Mouse (Mus musculus): ENCODE measurements around the gene Cxcl1.
"Not testable (repeated sequence)": the region's sequence is repeated elsewhere in the genome, so short reads cannot be mapped to it uniquely, and the experiment has no call there.

The Cxcl1 gene

DNA sequence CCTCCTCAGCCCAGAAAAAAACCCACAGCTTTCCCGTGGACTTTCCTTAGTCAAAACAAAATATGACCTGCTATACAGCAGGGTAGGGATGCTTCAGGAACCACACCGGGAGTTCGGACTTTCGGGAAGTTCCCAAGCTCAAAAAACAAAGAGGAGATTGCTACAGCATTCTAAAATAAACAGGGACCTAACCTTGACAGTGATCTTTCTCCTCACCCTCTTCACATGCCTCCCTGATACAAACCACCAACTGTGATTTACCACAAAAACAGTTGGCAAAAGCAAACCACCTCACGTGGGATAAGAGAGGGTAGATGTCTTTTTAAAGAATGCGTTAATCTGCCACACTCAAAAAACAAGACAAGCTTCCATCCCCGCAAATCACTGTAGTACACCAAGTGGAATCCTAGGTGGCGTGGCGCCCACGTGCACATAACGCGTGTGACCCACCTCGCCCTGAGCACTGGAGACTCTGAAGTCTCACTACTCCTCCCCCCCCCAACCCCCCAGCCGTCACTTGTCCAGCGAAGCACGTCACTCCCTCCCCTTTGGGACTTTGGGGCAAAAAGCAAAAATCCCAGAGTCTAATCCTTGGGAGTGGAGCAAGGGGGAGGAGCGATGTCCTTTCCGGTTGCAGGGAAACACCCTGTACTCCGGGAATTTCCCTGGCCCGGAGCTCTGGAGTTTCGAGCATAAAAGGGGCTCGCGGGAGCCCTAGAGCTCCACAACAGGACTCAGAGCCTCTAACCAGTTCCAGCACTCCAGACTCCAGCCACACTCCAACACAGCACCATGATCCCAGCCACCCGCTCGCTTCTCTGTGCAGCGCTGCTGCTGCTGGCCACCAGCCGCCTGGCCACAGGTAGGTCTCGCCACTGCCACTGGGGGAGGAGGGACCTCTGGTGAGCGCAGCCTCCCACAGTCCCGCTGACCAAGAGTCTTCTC lies at the start of gene Cxcl1:
TSS of gene Cxcl1 (plus strand) at position 723 of the 945 bp plus-strand sequence.
- DNase-seq, result no peak

DNA sequence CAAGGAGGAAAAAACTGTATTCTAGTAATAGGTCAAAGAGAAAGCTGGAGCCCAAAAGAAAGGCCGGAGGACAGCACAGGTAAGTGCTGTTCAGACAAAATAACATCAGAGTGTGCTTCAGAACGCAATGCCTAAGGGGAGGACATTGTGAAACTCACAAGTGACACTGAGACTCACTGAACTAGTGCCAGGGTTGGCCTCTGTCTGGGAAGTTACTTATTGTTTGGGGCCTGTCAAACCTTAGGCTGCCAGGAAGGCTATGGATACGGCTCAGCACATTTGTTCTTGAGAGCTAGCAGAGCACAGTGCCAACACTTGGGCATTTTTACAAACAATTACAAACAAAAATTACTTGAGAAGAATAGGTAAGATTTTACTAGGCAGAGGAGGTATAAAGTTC lies 47.1 kb upstream of the Cxcl1 start:
- no peak for DNase-seq

- not testable (repeated sequence) for DNase-seq
These were observed 40.9 kb upstream of the Cxcl1 start for GRCm38 (mm10) chr5:90850096-90850495.

DNA sequence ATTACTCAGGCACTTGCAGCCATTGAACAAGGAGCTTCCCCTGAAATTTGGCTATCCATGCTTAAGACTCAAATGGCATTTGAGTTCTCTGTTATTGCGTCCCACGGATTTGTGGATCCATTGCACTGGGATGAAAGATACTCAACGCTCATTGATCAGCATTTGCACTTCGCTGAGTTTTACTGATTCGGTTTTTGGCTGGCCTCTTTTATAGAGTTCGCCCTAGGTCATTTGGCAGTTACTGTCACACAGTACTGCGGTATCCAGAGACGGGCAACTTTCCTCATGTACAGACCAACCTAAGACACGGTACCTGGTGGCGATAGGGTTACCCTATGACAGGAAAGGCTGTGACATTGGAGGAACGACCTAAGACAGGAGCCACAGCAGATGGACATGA lies 39.6 kb upstream of the Cxcl1 start:
- not testable (repeated sequence) for DNase-seq

DNA sequence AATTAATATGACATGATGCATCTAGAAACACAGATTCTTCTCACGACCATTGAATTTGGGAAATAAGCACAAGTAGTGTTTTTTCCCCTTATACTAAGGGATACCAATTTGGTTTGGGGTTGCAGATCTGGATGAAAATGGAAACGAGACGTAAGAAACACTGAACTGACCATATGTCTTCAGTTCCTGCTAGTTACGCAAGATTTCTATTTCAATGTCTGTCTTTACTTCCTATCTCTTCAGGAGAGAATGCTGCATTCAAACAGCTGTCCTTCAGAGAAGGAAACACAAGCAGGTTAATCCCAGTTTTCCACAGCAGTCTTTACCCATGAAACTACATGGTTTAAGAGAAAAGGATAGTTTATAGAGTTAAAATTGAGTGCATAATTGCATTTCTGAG lies 37.8 kb upstream of the Cxcl1 start:
- no peak for DNase-seq

- no peak for DNase-seq
These were observed 35.5 kb upstream of the Cxcl1 start for GRCm38 (mm10) chr5:90855308-90856230.

GRCm38 (mm10) chr5:90857463-90857862 lies 33.6 kb upstream of the Cxcl1 start:
- no peak for DNase-seq

GRCm38 (mm10) chr5:90858429-90858828 lies 32.6 kb upstream of the Cxcl1 start:
- no peak for DNase-seq

DNA sequence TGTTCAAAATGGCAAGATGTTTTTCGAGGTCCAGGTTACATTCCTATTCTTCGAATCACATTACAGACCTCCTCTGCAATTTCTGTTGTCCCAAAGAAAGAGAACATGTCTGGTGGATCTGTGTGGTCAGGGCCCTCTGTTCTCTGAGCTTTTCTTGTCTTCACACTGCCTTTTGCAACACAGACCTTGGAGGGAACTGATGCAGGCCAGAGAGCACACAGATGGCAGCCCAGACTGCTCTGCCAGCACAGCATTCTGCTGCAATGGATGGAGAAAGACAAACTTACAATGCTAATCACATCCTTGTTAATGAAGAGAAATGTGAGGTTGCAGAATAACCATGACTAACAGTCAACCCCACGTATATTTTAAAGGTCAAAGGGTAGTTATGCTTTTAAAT lies 32.0 kb upstream of the Cxcl1 start:
- no peak for DNase-seq

DNA sequence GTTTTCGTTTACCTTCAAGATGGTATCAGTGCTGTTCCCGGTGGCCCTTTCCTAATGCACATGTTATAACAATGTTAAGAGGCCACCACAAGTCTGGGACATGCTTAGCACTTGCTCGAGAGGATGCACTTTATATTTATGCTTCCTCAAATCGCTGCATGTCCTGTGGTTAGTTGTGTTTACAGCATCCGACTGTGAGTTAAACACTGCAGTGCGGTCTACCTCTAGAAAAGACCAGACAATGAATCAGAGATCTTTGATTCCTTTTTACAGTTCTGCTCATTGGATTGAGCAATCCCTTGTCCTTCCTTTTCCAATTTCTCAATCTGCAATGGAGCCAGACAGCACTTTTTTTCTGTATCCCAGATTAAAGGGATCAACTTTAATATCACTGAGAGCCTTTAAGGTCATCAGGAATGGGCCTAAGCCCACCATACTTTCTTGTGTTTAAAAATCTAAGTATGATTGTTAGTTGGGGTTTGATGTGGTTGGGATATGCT lies 29.1 kb upstream of the Cxcl1 start:
- no peak for DNase-seq

GRCm38 (mm10) chr5:90866770-90867169 lies 24.3 kb upstream of the Cxcl1 start:
- no peak for DNase-seq

DNA sequence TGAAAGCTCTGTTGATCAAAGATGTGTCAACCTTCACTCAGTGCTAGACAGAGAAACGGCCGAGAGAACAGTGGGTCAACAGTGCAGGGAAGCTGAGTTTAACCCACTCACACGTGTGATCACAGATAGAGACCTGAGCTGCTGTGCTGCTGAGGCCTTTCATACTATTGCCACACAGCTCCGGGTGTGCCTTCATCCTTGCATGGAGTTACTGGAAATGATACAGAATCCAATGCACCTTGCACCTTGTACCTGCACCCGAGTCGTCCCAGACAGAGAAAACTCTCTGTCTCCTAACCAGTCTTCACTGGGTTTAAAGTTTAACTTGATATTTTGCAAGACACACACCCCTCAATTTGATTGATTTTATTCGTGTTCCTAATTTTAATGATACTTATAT lies 18.7 kb upstream of the Cxcl1 start:
- no peak for DNase-seq

DNA sequence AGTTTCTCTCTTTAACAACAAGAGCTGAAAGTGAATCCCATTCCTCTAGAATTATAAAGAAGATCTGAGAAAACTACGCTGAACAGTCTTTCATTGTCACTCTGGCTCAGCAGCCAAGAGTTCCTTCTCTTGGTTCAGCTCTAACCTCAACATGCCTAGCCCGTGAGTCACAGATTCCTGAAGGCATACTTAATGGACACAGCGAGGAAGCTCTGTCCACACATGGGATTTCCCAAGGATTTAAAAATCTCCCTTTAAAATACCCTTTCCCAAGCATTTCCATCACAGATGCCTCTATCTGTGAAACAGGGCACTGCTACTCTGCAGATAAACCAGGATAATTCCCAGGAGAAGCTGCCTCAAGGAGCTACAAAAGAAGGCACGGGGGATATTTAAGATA lies 15.0 kb upstream of the Cxcl1 start:
- no peak for DNase-seq

- no peak for DNase-seq
These were observed 14.4 kb upstream of the Cxcl1 start for GRCm38 (mm10) chr5:90876471-90877172.

- no peak for DNase-seq
These were observed 13.9 kb upstream of the Cxcl1 start for GRCm38 (mm10) chr5:90877173-90877512.

DNA sequence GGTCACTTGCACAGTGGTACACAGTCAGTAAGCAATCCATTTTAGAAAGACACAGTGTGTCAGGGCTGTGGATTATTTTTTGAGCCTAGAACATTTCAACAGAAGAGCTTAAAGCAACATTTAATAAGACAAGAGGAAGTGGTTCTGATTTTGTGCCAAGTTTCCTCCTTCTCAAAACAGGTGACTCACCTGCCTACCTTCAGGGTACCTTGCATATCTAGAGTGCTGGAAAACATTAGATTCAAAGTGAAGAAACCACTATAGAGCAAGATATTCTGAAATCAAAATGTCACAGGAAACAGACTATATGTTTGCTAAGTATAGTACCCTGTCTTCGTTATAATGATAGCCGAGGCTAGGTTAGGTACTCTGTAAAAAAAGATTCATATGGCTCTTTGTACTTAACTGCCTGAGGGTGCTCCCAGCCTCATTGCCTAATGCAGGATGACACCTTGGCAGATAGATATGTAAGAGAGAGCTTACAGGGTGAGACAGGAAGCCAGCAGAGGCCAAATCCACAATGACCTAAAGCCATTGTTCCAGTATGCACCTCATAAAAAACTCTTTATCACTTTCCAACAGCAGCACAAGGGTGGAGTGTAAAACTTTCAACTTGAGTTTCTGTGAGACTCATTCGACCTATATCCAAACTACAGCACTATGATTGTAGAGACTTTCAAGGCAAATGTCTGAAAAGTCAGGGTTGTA lies 11.6 kb upstream of the Cxcl1 start:
- no peak for DNase-seq

- no peak for DNase-seq
These were observed 10.6 kb upstream of the Cxcl1 start for GRCm38 (mm10) chr5:90880335-90880850.

DNA sequence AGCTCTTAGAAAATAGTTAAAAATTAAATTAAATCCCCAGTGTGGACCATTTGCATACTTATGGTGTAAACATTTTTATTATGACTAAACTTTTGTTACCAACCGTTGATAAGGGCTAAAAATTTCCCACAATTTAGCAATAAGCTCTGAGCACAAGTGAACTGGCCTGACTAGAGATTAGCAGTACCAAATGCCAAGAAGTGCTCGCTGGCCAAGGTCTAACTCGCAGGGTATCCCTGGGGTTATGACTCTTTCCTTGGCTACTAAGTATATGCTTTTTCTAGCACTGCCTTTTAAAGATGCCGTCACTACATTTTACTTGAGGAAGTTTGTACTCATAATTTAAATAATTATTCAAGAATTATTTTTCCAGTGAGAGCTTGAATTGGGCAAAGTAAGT lies 10.0 kb upstream of the Cxcl1 start:
- no peak for DNase-seq

- no peak for DNase-seq
These were observed 9.4 kb upstream of the Cxcl1 start for GRCm38 (mm10) chr5:90881682-90882081.

GRCm38 (mm10) chr5:90882146-90882545 lies 8.9 kb upstream of the Cxcl1 start:
- no peak for DNase-seq

DNA sequence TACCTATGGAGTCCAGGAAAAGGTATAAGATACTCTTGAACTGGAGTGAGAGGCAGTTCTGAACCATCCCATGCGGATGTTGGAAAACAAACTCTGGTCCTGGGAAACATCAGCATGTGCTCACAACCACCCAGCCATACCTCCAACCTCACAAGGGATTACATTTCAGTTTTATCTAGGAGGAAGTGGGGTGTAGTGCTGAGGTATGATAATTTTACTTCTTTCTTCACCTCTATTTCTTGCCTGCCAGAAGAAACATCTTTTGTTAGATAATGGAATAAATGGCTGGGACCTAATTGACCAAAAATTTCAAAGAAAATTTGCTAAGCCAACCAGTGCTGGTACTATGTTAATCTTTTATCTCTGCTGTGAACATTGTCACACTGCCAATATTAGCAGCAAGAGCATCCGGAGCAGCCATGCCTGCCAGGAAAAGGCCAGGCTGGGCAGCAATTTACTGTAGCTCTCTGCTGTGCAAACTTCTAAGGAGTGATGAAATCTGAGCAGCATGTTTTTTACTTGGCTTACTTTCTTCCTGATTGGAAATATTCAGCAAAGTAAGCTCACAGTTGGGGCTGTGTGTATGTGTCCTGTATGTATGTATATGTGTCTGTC lies 6.3 kb upstream of the Cxcl1 start:
- no peak for DNase-seq

DNA sequence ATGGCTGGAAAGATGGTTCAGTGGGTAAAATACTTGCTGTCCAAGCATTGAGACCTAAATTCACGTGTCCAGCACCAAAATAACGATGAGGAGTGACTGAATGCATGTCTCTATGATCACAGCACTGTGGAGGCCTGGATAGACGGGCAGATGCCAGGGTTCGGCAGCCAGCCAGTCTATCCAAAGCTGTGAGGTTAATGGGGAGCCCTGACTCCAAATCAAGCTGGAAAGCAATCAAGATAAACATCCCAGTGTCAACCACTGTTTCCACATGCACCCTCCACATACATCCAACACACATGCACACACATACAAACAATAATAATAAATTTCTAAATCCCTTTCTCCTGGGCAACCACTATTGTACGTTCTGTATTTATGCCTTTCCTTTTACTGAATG lies 2.4 kb upstream of the Cxcl1 start:
- no peak for DNase-seq

All from thymus, postnatal 4 days (tissue).